Mouse (Mus musculus): ENCODE results near the gene Cep152. TPM values are rescaled to one million over a fixed set of nuclear protein-coding genes. Genes with fewer than 3 reads are reported as not detected.

Cep152 gene
- polyA plus RNA-seq, 1 experiment from 2014 or later, result 2.8 TPM

GRCm38 (mm10) chr2:125548806-125549578 is 75.9 kb downstream of the Cep152 start:
- ATAC-seq (ENCODE audit: low FRiP score) (no peak), DNase-seq (ENCODE audit: low spot score) (no peak)
- H3K27me3 ChIP-seq (ENCODE audit: control insufficient read depth, insufficient read depth, low read length), result no peaks in the 10 kb centered on the region
- H3K4me1 ChIP-seq (replicated peaks; ENCODE audit: control insufficient read depth, insufficient read depth, low read length), result no peaks in the 10 kb centered on the region
- WGBS, result 73% methylated on average over 1 of the region's 1 CpGs
- no peak overlapping the region for H3K27ac ChIP-seq
- H3K4me3 ChIP-seq (replicated peaks; ENCODE audit: low read length), result no peak overlapping the region
- no peak overlapping the region for H3K4me2 ChIP-seq (replicated peaks)
- H3K9me3 ChIP-seq (ENCODE audit: control insufficient read depth, low read length), result 0 out of 2 replicates have a peak, but pooled peaks cover 3% of the 10 kb centered on the region
- no peak overlapping the region for H3K9ac ChIP-seq
- no peaks in the 10 kb centered on the region for H3K36me3 ChIP-seq (replicated peaks; ENCODE audit: control insufficient read depth, insufficient read depth)

- Histone ChIP-seq H3K9me3 (ENCODE audit: control insufficient read depth, low read length) (0 out of 2 replicates have a peak, but pooled peaks cover 3% of the 10 kb centered on the region), H3K27me3 (ENCODE audit: control insufficient read depth, insufficient read depth, low read length) (no peaks in the 10 kb centered on the region), H3K4me3 (replicated peaks; ENCODE audit: low read length) (no peak overlapping the region), H3K4me1 (replicated peaks; ENCODE audit: control insufficient read depth, insufficient read depth, low read length) (no peaks in the 10 kb centered on the region), H3K27ac (no peak overlapping the region), H3K36me3 (replicated peaks; ENCODE audit: control insufficient read depth, insufficient read depth) (no peaks in the 10 kb centered on the region), H3K9ac (no peak overlapping the region), H3K4me2 (replicated peaks) (no peak overlapping the region)
- no peak for DNase-seq (ENCODE audit: low spot score)
- no peak for ATAC-seq (ENCODE audit: low FRiP score)
- 88% methylated on average over 3 of the region's 3 CpGs for WGBS
Measured at GRCm38 (mm10) chr2:125544986-125545385, 79.9 kb downstream of the Cep152 start.

GRCm38 (mm10) chr2:125543646-125544045 is 81.3 kb downstream of the Cep152 start:
- whole genome bisulfite sequencing, result 83% methylated on average over 1 of the region's 1 CpGs
- H3K9ac ChIP-seq, result no peak overlapping the region
- H3K4me1 ChIP-seq (replicated peaks; ENCODE audit: control insufficient read depth, insufficient read depth, low read length), result no peaks in the 10 kb centered on the region
- H3K4me3 ChIP-seq (replicated peaks; ENCODE audit: low read length), result no peak overlapping the region
- H3K36me3 ChIP-seq (replicated peaks; ENCODE audit: control insufficient read depth, insufficient read depth), result no peaks in the 10 kb centered on the region
- H3K9me3 ChIP-seq (ENCODE audit: control insufficient read depth, low read length), result 0 out of 2 replicates have a peak, but pooled peaks cover 3% of the 10 kb centered on the region
- DNase-seq (ENCODE audit: low spot score), result no peak
- ATAC-seq (ENCODE audit: low FRiP score), result no peak
- H3K27ac ChIP-seq, result no peak overlapping the region
- H3K4me2 ChIP-seq (replicated peaks), result no peak overlapping the region
- no peaks in the 10 kb centered on the region for H3K27me3 ChIP-seq (ENCODE audit: control insufficient read depth, insufficient read depth, low read length)

- no peak overlapping the region for H3K4me3 ChIP-seq (replicated peaks; ENCODE audit: low read length)
- no peak for ATAC-seq (ENCODE audit: low FRiP score)
- H3K9ac ChIP-seq, result no peak overlapping the region
- 0 out of 2 replicates have a peak, but pooled peaks cover 3% of the 10 kb centered on the region for H3K9me3 ChIP-seq (ENCODE audit: control insufficient read depth, low read length)
- H3K4me2 ChIP-seq (replicated peaks), result no peak overlapping the region
- H3K27ac ChIP-seq, result no peak overlapping the region
- no peaks in the 10 kb centered on the region for H3K36me3 ChIP-seq (replicated peaks; ENCODE audit: control insufficient read depth, insufficient read depth)
- H3K4me1 ChIP-seq (replicated peaks; ENCODE audit: control insufficient read depth, insufficient read depth, low read length), result no peaks in the 10 kb centered on the region
- WGBS, result 85% methylated on average over 7 of the region's 7 CpGs
- H3K27me3 ChIP-seq (ENCODE audit: control insufficient read depth, insufficient read depth, low read length), result no peaks in the 10 kb centered on the region
- DNase-seq (ENCODE audit: low spot score), result no peak
Measured at GRCm38 (mm10) chr2:125541451-125541850, 83.5 kb downstream of the Cep152 start.

GRCm38 (mm10) chr2:125540579-125540978 is 84.3 kb downstream of the Cep152 start:
- no peak overlapping the region for H3K9ac ChIP-seq
- H3K4me1 ChIP-seq (replicated peaks; ENCODE audit: control insufficient read depth, insufficient read depth, low read length), result no peaks in the 10 kb centered on the region
- no peak overlapping the region for H3K4me2 ChIP-seq (replicated peaks)
- no peaks in the 10 kb centered on the region for H3K27me3 ChIP-seq (ENCODE audit: control insufficient read depth, insufficient read depth, low read length)
- no peaks in the 10 kb centered on the region for H3K9me3 ChIP-seq (ENCODE audit: control insufficient read depth, low read length)
- H3K36me3 ChIP-seq (replicated peaks; ENCODE audit: control insufficient read depth, insufficient read depth), result no peaks in the 10 kb centered on the region
- ATAC-seq (ENCODE audit: low FRiP score) (no peak), DNase-seq (ENCODE audit: low spot score) (no peak)
- no peak overlapping the region for H3K4me3 ChIP-seq (replicated peaks; ENCODE audit: low read length)
- no peak overlapping the region for H3K27ac ChIP-seq
- WGBS, result 82% methylated on average over 7 of the region's 7 CpGs

- no peaks in the 10 kb centered on the region for H3K4me1 ChIP-seq (replicated peaks; ENCODE audit: control insufficient read depth, insufficient read depth, low read length)
- H3K36me3 ChIP-seq (replicated peaks; ENCODE audit: control insufficient read depth, insufficient read depth), result no peaks in the 10 kb centered on the region
- H3K4me3 ChIP-seq (replicated peaks; ENCODE audit: low read length), result no peak overlapping the region
- H3K27me3 ChIP-seq (ENCODE audit: control insufficient read depth, insufficient read depth, low read length), result no peaks in the 10 kb centered on the region
- ATAC-seq (ENCODE audit: low FRiP score) (no peak), DNase-seq (ENCODE audit: low spot score) (no peak)
- 87% methylated on average over 3 of the region's 3 CpGs for whole genome bisulfite sequencing
- no peak overlapping the region for H3K4me2 ChIP-seq (replicated peaks)
- H3K27ac ChIP-seq, result no peak overlapping the region
- H3K9me3 ChIP-seq (ENCODE audit: control insufficient read depth, low read length), result no peaks in the 10 kb centered on the region
- no peak overlapping the region for H3K9ac ChIP-seq
Measured at GRCm38 (mm10) chr2:125539640-125540039, 85.3 kb downstream of the Cep152 start.

- Histone ChIP-seq H3K4me2 (replicated peaks) (no peak overlapping the region), H3K4me1 (replicated peaks; ENCODE audit: control insufficient read depth, insufficient read depth, low read length) (no peaks in the 10 kb centered on the region), H3K9ac (no peak overlapping the region), H3K27ac (no peak overlapping the region), H3K4me3 (replicated peaks; ENCODE audit: low read length) (no peak overlapping the region), H3K9me3 (ENCODE audit: control insufficient read depth, low read length) (no peaks in the 10 kb centered on the region), H3K27me3 (ENCODE audit: control insufficient read depth, insufficient read depth, low read length) (no peaks in the 10 kb centered on the region), H3K36me3 (replicated peaks; ENCODE audit: control insufficient read depth, insufficient read depth) (no peaks in the 10 kb centered on the region)
- 78% methylated on average over 6 of the region's 6 CpGs for WGBS
- no peak for DNase-seq (ENCODE audit: low spot score)
- no peak for ATAC-seq (ENCODE audit: low FRiP score)
Measured at GRCm38 (mm10) chr2:125530665-125531064, 94.2 kb downstream of the Cep152 start.

- WGBS, result 87% methylated on average over 5 of the region's 5 CpGs
- no peak overlapping the region for H3K27ac ChIP-seq
- no peaks in the 10 kb centered on the region for H3K36me3 ChIP-seq (replicated peaks; ENCODE audit: control insufficient read depth, insufficient read depth)
- H3K4me3 ChIP-seq (replicated peaks; ENCODE audit: low read length), result no peak overlapping the region
- H3K9ac ChIP-seq, result no peak overlapping the region
- ATAC-seq (ENCODE audit: low FRiP score), result no peak
- no peaks in the 10 kb centered on the region for H3K27me3 ChIP-seq (ENCODE audit: control insufficient read depth, insufficient read depth, low read length)
- no peaks in the 10 kb centered on the region for H3K9me3 ChIP-seq (ENCODE audit: control insufficient read depth, low read length)
- no peaks in the 10 kb centered on the region for H3K4me1 ChIP-seq (replicated peaks; ENCODE audit: control insufficient read depth, insufficient read depth, low read length)
- DNase-seq (ENCODE audit: low spot score), result no peak
- H3K4me2 ChIP-seq (replicated peaks), result no peak overlapping the region
Measured at GRCm38 (mm10) chr2:125526566-125526965, 98.3 kb downstream of the Cep152 start.

GRCm38 (mm10) chr2:125525484-125525883 is 99.4 kb downstream of the Cep152 start:
- Histone ChIP-seq H3K27ac (no peak overlapping the region), H3K4me1 (replicated peaks; ENCODE audit: control insufficient read depth, insufficient read depth, low read length) (no peaks in the 10 kb centered on the region), H3K36me3 (replicated peaks; ENCODE audit: control insufficient read depth, insufficient read depth) (no peaks in the 10 kb centered on the region), H3K4me2 (replicated peaks) (no peak overlapping the region), H3K9me3 (ENCODE audit: control insufficient read depth, low read length) (no peaks in the 10 kb centered on the region), H3K9ac (no peak overlapping the region), H3K4me3 (replicated peaks; ENCODE audit: low read length) (no peak overlapping the region), H3K27me3 (ENCODE audit: control insufficient read depth, insufficient read depth, low read length) (no peaks in the 10 kb centered on the region)
- no peak for DNase-seq (ENCODE audit: low spot score)
- ATAC-seq (ENCODE audit: low FRiP score), result no peak
- 94% methylated on average over 2 of the region's 2 CpGs for WGBS

Data from hindbrain, embryonic 14.5 days (tissue).